Mouse (Mus musculus): ENCODE results near the gene Pygl. TPM values are rescaled to one million over a fixed set of nuclear protein-coding genes. Genes with fewer than 3 reads are reported as not detected.

The Pygl gene
- polyA plus RNA-seq (2015; fragmentation: Nextera tagmentation; extraction: Ambion mirVana) = 14.4 and 16.1 TPM in 2 replicates

GRCm38 (mm10) chr12:70231294-70231693 is at the start of gene Pygl:
Gene Pygl, minus strand, starts transcription at chr12:70231488.
- DNase-seq (ENCODE audit: low spot score) = no peak

- DNase-seq (ENCODE audit: low spot score) = no peak
Measured at GRCm38 (mm10) chr12:70280930-70281329, 49.6 kb upstream of the Pygl start.

GRCm38 (mm10) chr12:70280381-70280780 is 49.1 kb upstream of the Pygl start:
- peak; percentile 5 for DNase-seq (ENCODE audit: low spot score)

- DNase-seq (ENCODE audit: low spot score) = no peak
Measured at GRCm38 (mm10) chr12:70277071-70277939, 46.0 kb upstream of the Pygl start.

GRCm38 (mm10) chr12:70269724-70270123 is 38.4 kb upstream of the Pygl start:
- no peak for DNase-seq (ENCODE audit: low spot score)

GRCm38 (mm10) chr12:70267314-70267713 is 36.0 kb upstream of the Pygl start:
- no peak for DNase-seq (ENCODE audit: low spot score)

- DNase-seq (ENCODE audit: low spot score) = no peak
Measured at GRCm38 (mm10) chr12:70266494-70266931, 35.2 kb upstream of the Pygl start.

GRCm38 (mm10) chr12:70263721-70264120 is 32.4 kb upstream of the Pygl start:
- no peak for DNase-seq (ENCODE audit: low spot score)

- no peak for DNase-seq (ENCODE audit: low spot score)
Measured at GRCm38 (mm10) chr12:70262271-70262953, 31.1 kb upstream of the Pygl start.

GRCm38 (mm10) chr12:70251210-70251884 is 20.1 kb upstream of the Pygl start:
- DNase-seq (ENCODE audit: low spot score) = no peak

GRCm38 (mm10) chr12:70249616-70250157 is 18.4 kb upstream of the Pygl start:
- no peak for DNase-seq (ENCODE audit: low spot score)

GRCm38 (mm10) chr12:70247683-70248474 is 16.6 kb upstream of the Pygl start:
- no peak for DNase-seq (ENCODE audit: low spot score)

- DNase-seq (ENCODE audit: low spot score) = no peak
Measured at GRCm38 (mm10) chr12:70242550-70242949, 11.3 kb upstream of the Pygl start.

- no peak for DNase-seq (ENCODE audit: low spot score)
Measured at GRCm38 (mm10) chr12:70239741-70240140, 8.5 kb upstream of the Pygl start.

GRCm38 (mm10) chr12:70238604-70239003 is 7.3 kb upstream of the Pygl start:
- no peak for DNase-seq (ENCODE audit: low spot score)

- peak; percentile 38 for DNase-seq (ENCODE audit: low spot score)
Measured at GRCm38 (mm10) chr12:70234938-70235484, 3.7 kb upstream of the Pygl start.

- DNase-seq (ENCODE audit: low spot score) = peak; percentile 56
Measured at GRCm38 (mm10) chr12:70234411-70234810, 3.1 kb upstream of the Pygl start.

- DNase-seq (ENCODE audit: low spot score) = no peak
Measured at GRCm38 (mm10) chr12:70233637-70234315, 2.5 kb upstream of the Pygl start.

GRCm38 (mm10) chr12:70232020-70232544 is 794 bp upstream of the Pygl start:
- DNase-seq (ENCODE audit: low spot score) = peak; percentile 40

GRCm38 (mm10) chr12:70228155-70228554 is 3.1 kb downstream of the Pygl start:
- no peak for DNase-seq (ENCODE audit: low spot score)
